Mouse (Mus musculus): ENCODE data around the gene Eif1. TPM values are rescaled to one million over a fixed set of nuclear protein-coding genes. Genes with fewer than 3 reads are reported as not detected.

The Eif1 gene
- polyA plus RNA-seq (2014; fragmentation: Nextera tagmentation; extraction: Ambion mirVana) = 1,318 and 1,476 TPM in 2 replicates

GRCm38 (mm10) chr11:100319492-100320171, at the start of gene Eif1:
Gene Eif1, plus strand, starts transcription at chr11:100319885.
- peak within 1 kb of the TSS; percentile 98 for H3K27ac ChIP-seq (replicated peaks; ENCODE audit: low read depth, low read length)
- 1% methylated on average over 56 of the region's 58 CpGs for WGBS
- ATAC-seq (ENCODE audit: low FRiP score, low TSS enrichment) = peak; percentile 92
- peak within 1 kb of the TSS; percentile 60 for H3K4me2 ChIP-seq (ENCODE audit: low read length)
- DNase-seq = peak; percentile 100
- H3K4me1 ChIP-seq (ENCODE audit: control insufficient read depth, insufficient read depth, low read length) = peaks cover 7% of the 10 kb centered on the region; the same call in 1 of the 2 replicates
- no peaks in the 10 kb centered on the region for H3K27me3 ChIP-seq (ENCODE audit: control insufficient read depth, insufficient read depth, low read length)
- H3K9ac ChIP-seq (replicated peaks; ENCODE audit: low read length) = peak within 1 kb of the TSS; percentile 97
- no peaks in the 10 kb centered on the region for H3K9me3 ChIP-seq (ENCODE audit: control insufficient read depth, low read length)
- peak within 1 kb of the TSS; percentile 75 for H3K4me3 ChIP-seq (replicated peaks; ENCODE audit: low read depth, low read length)
- H3K36me3 ChIP-seq (ENCODE audit: control insufficient read depth, insufficient read depth, low read length) = peaks cover 20% of the 10 kb centered on the region

GRCm38 (mm10) chr11:100271878-100272277, 47.8 kb upstream of the Eif1 start:
- H3K9me3 ChIP-seq (ENCODE audit: control insufficient read depth, low read length) = no peaks in the 10 kb centered on the region
- H3K27ac ChIP-seq (replicated peaks; ENCODE audit: low read depth, low read length) = no peak overlapping the region
- DNase-seq (no peak), ATAC-seq (ENCODE audit: low FRiP score, low TSS enrichment) (no peak)
- no peak overlapping the region for H3K4me3 ChIP-seq (replicated peaks; ENCODE audit: low read depth, low read length)
- no peaks in the 10 kb centered on the region for H3K36me3 ChIP-seq (ENCODE audit: control insufficient read depth, insufficient read depth, low read length)
- no peak overlapping the region for H3K4me2 ChIP-seq (ENCODE audit: low read length)
- no peaks in the 10 kb centered on the region for H3K4me1 ChIP-seq (ENCODE audit: control insufficient read depth, insufficient read depth, low read length)
- 81% methylated on average over 1 of the region's 1 CpGs for WGBS
- H3K9ac ChIP-seq (replicated peaks; ENCODE audit: low read length) = no peak overlapping the region
- H3K27me3 ChIP-seq (ENCODE audit: control insufficient read depth, insufficient read depth, low read length) = no peaks in the 10 kb centered on the region

GRCm38 (mm10) chr11:100274719-100275118, 45.0 kb upstream of the Eif1 start:
- Histone ChIP-seq H3K27me3 (ENCODE audit: control insufficient read depth, insufficient read depth, low read length) (no peaks in the 10 kb centered on the region), H3K27ac (replicated peaks; ENCODE audit: low read depth, low read length) (no peak overlapping the region), H3K4me2 (ENCODE audit: low read length) (no peak overlapping the region), H3K9ac (replicated peaks; ENCODE audit: low read length) (no peak overlapping the region), H3K9me3 (ENCODE audit: control insufficient read depth, low read length) (no peaks in the 10 kb centered on the region), H3K4me3 (replicated peaks; ENCODE audit: low read depth, low read length) (no peak overlapping the region), H3K36me3 (ENCODE audit: control insufficient read depth, insufficient read depth, low read length) (no peaks in the 10 kb centered on the region), H3K4me1 (ENCODE audit: control insufficient read depth, insufficient read depth, low read length) (no peaks in the 10 kb centered on the region)
- 74% methylated on average over 7 of the region's 7 CpGs for WGBS
- ATAC-seq (ENCODE audit: low FRiP score, low TSS enrichment) (no peak), DNase-seq (no peak)

- no peaks in the 10 kb centered on the region for H3K9me3 ChIP-seq (ENCODE audit: control insufficient read depth, low read length)
- no peak overlapping the region for H3K9ac ChIP-seq (replicated peaks; ENCODE audit: low read length)
- H3K36me3 ChIP-seq (ENCODE audit: control insufficient read depth, insufficient read depth, low read length) = no peaks in the 10 kb centered on the region
- H3K4me2 ChIP-seq (ENCODE audit: low read length) = no peak overlapping the region
- no peak for ATAC-seq (ENCODE audit: low FRiP score, low TSS enrichment)
- WGBS = 37% methylated on average over 5 of the region's 5 CpGs
- no peaks in the 10 kb centered on the region for H3K4me1 ChIP-seq (ENCODE audit: control insufficient read depth, insufficient read depth, low read length)
- H3K27me3 ChIP-seq (ENCODE audit: control insufficient read depth, insufficient read depth, low read length) = no peaks in the 10 kb centered on the region
- H3K27ac ChIP-seq (replicated peaks; ENCODE audit: low read depth, low read length) = no peak overlapping the region
- DNase-seq = no peak
- H3K4me3 ChIP-seq (replicated peaks; ENCODE audit: low read depth, low read length) = no peak overlapping the region
These were observed 44.2 kb upstream of the Eif1 start for GRCm38 (mm10) chr11:100275466-100275865.

- Histone ChIP-seq H3K27ac (replicated peaks; ENCODE audit: low read depth, low read length) (no peak overlapping the region), H3K4me3 (replicated peaks; ENCODE audit: low read depth, low read length) (no peak overlapping the region), H3K4me2 (ENCODE audit: low read length) (no peak overlapping the region), H3K36me3 (ENCODE audit: control insufficient read depth, insufficient read depth, low read length) (no peaks in the 10 kb centered on the region), H3K9me3 (ENCODE audit: control insufficient read depth, low read length) (no peaks in the 10 kb centered on the region), H3K27me3 (ENCODE audit: control insufficient read depth, insufficient read depth, low read length) (no peaks in the 10 kb centered on the region), H3K4me1 (ENCODE audit: control insufficient read depth, insufficient read depth, low read length) (no peaks in the 10 kb centered on the region), H3K9ac (replicated peaks; ENCODE audit: low read length) (no peak overlapping the region)
- ATAC-seq (ENCODE audit: low FRiP score, low TSS enrichment) = no peak
- no peak for DNase-seq
- 76% methylated on average over 15 of the region's 15 CpGs for whole genome bisulfite sequencing
These were observed 41.8 kb upstream of the Eif1 start for GRCm38 (mm10) chr11:100277726-100278480.

- WGBS = 76% methylated on average over 5 of the region's 5 CpGs
These were observed 40.9 kb upstream of the Eif1 start for GRCm38 (mm10) chr11:100278759-100279158.

GRCm38 (mm10) chr11:100281596-100282544, 37.8 kb upstream of the Eif1 start:
- Histone ChIP-seq H3K4me1 (ENCODE audit: control insufficient read depth, insufficient read depth, low read length) (no peaks in the 10 kb centered on the region), H3K9ac (replicated peaks; ENCODE audit: low read length) (no peak overlapping the region), H3K4me3 (replicated peaks; ENCODE audit: low read depth, low read length) (no peak overlapping the region), H3K4me2 (ENCODE audit: low read length) (no peak overlapping the region), H3K27me3 (ENCODE audit: control insufficient read depth, insufficient read depth, low read length) (no peaks in the 10 kb centered on the region), H3K9me3 (ENCODE audit: control insufficient read depth, low read length) (no peaks in the 10 kb centered on the region), H3K27ac (replicated peaks; ENCODE audit: low read depth, low read length) (no peak overlapping the region), H3K36me3 (ENCODE audit: control insufficient read depth, insufficient read depth, low read length) (no peaks in the 10 kb centered on the region)
- whole genome bisulfite sequencing = 22% methylated on average over 11 of the region's 11 CpGs
- ATAC-seq (ENCODE audit: low FRiP score, low TSS enrichment) (peak; percentile 34; the same call in 1 of the 2 replicates), DNase-seq (peak; percentile 96)

More at GRCm38 (mm10) chr11:100278759-100279158, 40.9 kb upstream of the Eif1 start:
- no peaks in the 10 kb centered on the region for H3K4me1 ChIP-seq (ENCODE audit: control insufficient read depth, insufficient read depth, low read length)
- no peaks in the 10 kb centered on the region for H3K9me3 ChIP-seq (ENCODE audit: control insufficient read depth, low read length)
- ATAC-seq (ENCODE audit: low FRiP score, low TSS enrichment) (no peak), DNase-seq (no peak)
- no peaks in the 10 kb centered on the region for H3K27me3 ChIP-seq (ENCODE audit: control insufficient read depth, insufficient read depth, low read length)
- no peaks in the 10 kb centered on the region for H3K36me3 ChIP-seq (ENCODE audit: control insufficient read depth, insufficient read depth, low read length)
- no peak overlapping the region for H3K9ac ChIP-seq (replicated peaks; ENCODE audit: low read length)
- H3K4me3 ChIP-seq (replicated peaks; ENCODE audit: low read depth, low read length) = no peak overlapping the region
- no peak overlapping the region for H3K27ac ChIP-seq (replicated peaks; ENCODE audit: low read depth, low read length)
- no peak overlapping the region for H3K4me2 ChIP-seq (ENCODE audit: low read length)

- H3K36me3 ChIP-seq (ENCODE audit: control insufficient read depth, insufficient read depth, low read length) = no peaks in the 10 kb centered on the region
These were observed 37.1 kb upstream of the Eif1 start for GRCm38 (mm10) chr11:100282549-100282948.

More at GRCm38 (mm10) chr11:100282549-100282948, 37.1 kb upstream of the Eif1 start:
- DNase-seq = peak; percentile 86
- 23% methylated on average over 10 of the region's 10 CpGs for WGBS
- H3K9ac ChIP-seq (replicated peaks; ENCODE audit: low read length) = no peak overlapping the region
- H3K27ac ChIP-seq (replicated peaks; ENCODE audit: low read depth, low read length) = no peak overlapping the region
- H3K4me1 ChIP-seq (ENCODE audit: control insufficient read depth, insufficient read depth, low read length) = no peaks in the 10 kb centered on the region
- ATAC-seq (ENCODE audit: low FRiP score, low TSS enrichment) = peak; percentile 24; the same call in 1 of the 2 replicates
- H3K4me2 ChIP-seq (ENCODE audit: low read length) = no peak overlapping the region
- no peaks in the 10 kb centered on the region for H3K27me3 ChIP-seq (ENCODE audit: control insufficient read depth, insufficient read depth, low read length)
- no peaks in the 10 kb centered on the region for H3K9me3 ChIP-seq (ENCODE audit: control insufficient read depth, low read length)
- H3K4me3 ChIP-seq (replicated peaks; ENCODE audit: low read depth, low read length) = no peak overlapping the region
